Mouse (Mus musculus): ENCODE results near the gene Commd6. TPM values are rescaled to one million over a fixed set of nuclear protein-coding genes. Genes with fewer than 3 reads are reported as not detected.
A peak's percentile ranks its signal among the peaks of the same experiment; 100 is the strongest.

The Commd6 gene
- polyA plus RNA-seq, 1 experiment from 2014 or later: 115 TPM

- Histone ChIP-seq H3K4me2 (replicated peaks) (peak within 1 kb of the TSS; percentile 82), H3K9me3 (no peaks in the 10 kb centered on the region), H3K27me3 (no peaks in the 10 kb centered on the region), H3K4me1 (peaks cover 4% of the 10 kb centered on the region; the same call in 1 of the 2 replicates), H3K9ac (replicated peaks) (peak within 1 kb of the TSS; percentile 88), H3K4me3 (peak within 1 kb of the TSS; percentile 97), H3K27ac (replicated peaks) (peak within 1 kb of the TSS; percentile 72), H3K36me3 (0 out of 2 replicates have a peak, but pooled peaks cover 4% of the 10 kb centered on the region)
- under 1% methylated on average over 77 of the region's 81 CpGs for WGBS
- peak; percentile 91 for ATAC-seq (ENCODE audit: low FRiP score, low read depth)
Observed at GRCm38 (mm10) chr14:101653581-101654525, 13.4 kb upstream of the Commd6 start, which contains the start of gene Uchl3. TSS of gene Uchl3 (plus strand) at chr14:101653967.

GRCm38 (mm10) chr14:101652571-101652970 lies 12.1 kb upstream of the Commd6 start:
- H3K4me1 ChIP-seq: peaks cover 4% of the 10 kb centered on the region; the same call in 1 of the 2 replicates
- no peak overlapping the region for H3K9ac ChIP-seq (replicated peaks)
- no peaks in the 10 kb centered on the region for H3K36me3 ChIP-seq
- ATAC-seq (ENCODE audit: low FRiP score, low read depth): no peak
- no peak overlapping the region for H3K4me2 ChIP-seq (replicated peaks)
- no peaks in the 10 kb centered on the region for H3K9me3 ChIP-seq
- WGBS: 93% methylated on average over 6 of the region's 6 CpGs
- no peak overlapping the region for H3K4me3 ChIP-seq
- H3K27ac ChIP-seq (replicated peaks): no peak overlapping the region
- H3K27me3 ChIP-seq: no peaks in the 10 kb centered on the region

- Histone ChIP-seq H3K9me3 (no peaks in the 10 kb centered on the region), H3K4me2 (replicated peaks) (no peak overlapping the region), H3K27me3 (no peaks in the 10 kb centered on the region), H3K4me3 (no peak overlapping the region), H3K27ac (replicated peaks) (no peak overlapping the region), H3K4me1 (peaks cover 4% of the 10 kb centered on the region; the same call in 1 of the 2 replicates), H3K9ac (replicated peaks) (no peak overlapping the region), H3K36me3 (no peaks in the 10 kb centered on the region)
- ATAC-seq (ENCODE audit: low FRiP score, low read depth): no peak
- WGBS: 83% methylated on average over 4 of the region's 4 CpGs
Observed at GRCm38 (mm10) chr14:101650551-101650950, 10.1 kb upstream of the Commd6 start.

- Histone ChIP-seq H3K4me1 (no peaks in the 10 kb centered on the region), H3K27me3 (no peaks in the 10 kb centered on the region), H3K4me2 (replicated peaks) (no peak overlapping the region), H3K4me3 (no peak overlapping the region), H3K36me3 (no peaks in the 10 kb centered on the region), H3K9me3 (no peaks in the 10 kb centered on the region), H3K9ac (replicated peaks) (no peak overlapping the region), H3K27ac (replicated peaks) (no peak overlapping the region)
- no peak for ATAC-seq (ENCODE audit: low FRiP score, low read depth)
- 85% methylated on average over 1 of the region's 1 CpGs for WGBS
Observed at GRCm38 (mm10) chr14:101644948-101645347, 4.5 kb upstream of the Commd6 start.

- no peak overlapping the region for H3K27ac ChIP-seq (replicated peaks)
- H3K4me1 ChIP-seq: peaks cover 11% of the 10 kb centered on the region
- H3K9ac ChIP-seq (replicated peaks): no peak overlapping the region
- H3K27me3 ChIP-seq: no peaks in the 10 kb centered on the region
- no peak overlapping the region for H3K4me3 ChIP-seq
- H3K36me3 ChIP-seq: peaks cover 19% of the 10 kb centered on the region
- no peaks in the 10 kb centered on the region for H3K9me3 ChIP-seq
- H3K4me2 ChIP-seq (replicated peaks): no peak overlapping the region
- no peak for ATAC-seq (ENCODE audit: low FRiP score, low read depth)
- 93% methylated on average over 6 of the region's 6 CpGs for WGBS
Observed at GRCm38 (mm10) chr14:101637381-101637780, 3.1 kb downstream of the Commd6 start.

- H3K9ac ChIP-seq (replicated peaks): no peak overlapping the region
- peaks cover 22% of the 10 kb centered on the region for H3K36me3 ChIP-seq
- no peak overlapping the region for H3K27ac ChIP-seq (replicated peaks)
- H3K4me3 ChIP-seq: no peak overlapping the region
- no peak overlapping the region for H3K4me2 ChIP-seq (replicated peaks)
- WGBS: 91% methylated on average over 1 of the region's 1 CpGs
- ATAC-seq (ENCODE audit: low FRiP score, low read depth): no peak
- H3K27me3 ChIP-seq: no peaks in the 10 kb centered on the region
- no peaks in the 10 kb centered on the region for H3K9me3 ChIP-seq
- H3K4me1 ChIP-seq: peaks cover 11% of the 10 kb centered on the region
Observed at GRCm38 (mm10) chr14:101635765-101636164, 4.7 kb downstream of the Commd6 start.

GRCm38 (mm10) chr14:101630548-101630947 lies 9.9 kb downstream of the Commd6 start:
- H3K4me2 ChIP-seq (replicated peaks): no peak overlapping the region
- H3K9ac ChIP-seq (replicated peaks): no peak overlapping the region
- no peak for ATAC-seq (ENCODE audit: low FRiP score, low read depth)
- no peak overlapping the region for H3K27ac ChIP-seq (replicated peaks)
- peaks cover 21% of the 10 kb centered on the region for H3K36me3 ChIP-seq
- H3K4me1 ChIP-seq: no peaks in the 10 kb centered on the region
- no peaks in the 10 kb centered on the region for H3K9me3 ChIP-seq
- H3K4me3 ChIP-seq: no peak overlapping the region
- no peaks in the 10 kb centered on the region for H3K27me3 ChIP-seq
- WGBS: 82% methylated on average over 2 of the region's 2 CpGs

GRCm38 (mm10) chr14:101617680-101618079 lies 22.8 kb downstream of the Commd6 start:
- Histone ChIP-seq H3K4me2 (replicated peaks) (no peak overlapping the region), H3K4me1 (no peaks in the 10 kb centered on the region), H3K9ac (replicated peaks) (no peak overlapping the region), H3K27me3 (no peaks in the 10 kb centered on the region), H3K9me3 (no peaks in the 10 kb centered on the region), H3K27ac (replicated peaks) (no peak overlapping the region), H3K4me3 (no peak overlapping the region), H3K36me3 (no peaks in the 10 kb centered on the region)
- no peak for ATAC-seq (ENCODE audit: low FRiP score, low read depth)
- WGBS: 87% methylated on average over 5 of the region's 5 CpGs

- no peaks in the 10 kb centered on the region for H3K36me3 ChIP-seq
- no peaks in the 10 kb centered on the region for H3K27me3 ChIP-seq
- no peaks in the 10 kb centered on the region for H3K4me1 ChIP-seq
- no peak for ATAC-seq (ENCODE audit: low FRiP score, low read depth)
- 78% methylated on average over 9 of the region's 9 CpGs for WGBS
- no peak overlapping the region for H3K9ac ChIP-seq (replicated peaks)
- H3K9me3 ChIP-seq: no peaks in the 10 kb centered on the region
- no peak overlapping the region for H3K27ac ChIP-seq (replicated peaks)
- H3K4me2 ChIP-seq (replicated peaks): no peak overlapping the region
- H3K4me3 ChIP-seq: no peak overlapping the region
Observed at GRCm38 (mm10) chr14:101616178-101616577, 24.3 kb downstream of the Commd6 start.

GRCm38 (mm10) chr14:101613206-101613605 lies 27.3 kb downstream of the Commd6 start:
- H3K9ac ChIP-seq (replicated peaks): no peak overlapping the region
- 52% methylated on average over 1 of the region's 1 CpGs for WGBS
- H3K27me3 ChIP-seq: peaks cover 3% of the 10 kb centered on the region
- no peak overlapping the region for H3K27ac ChIP-seq (replicated peaks)
- no peaks in the 10 kb centered on the region for H3K4me1 ChIP-seq
- ATAC-seq (ENCODE audit: low FRiP score, low read depth): no peak
- H3K36me3 ChIP-seq: no peaks in the 10 kb centered on the region
- no peak overlapping the region for H3K4me2 ChIP-seq (replicated peaks)
- H3K9me3 ChIP-seq: no peaks in the 10 kb centered on the region
- H3K4me3 ChIP-seq: no peak overlapping the region

GRCm38 (mm10) chr14:101610701-101611100 lies 29.8 kb downstream of the Commd6 start:
- Histone ChIP-seq H3K4me2 (replicated peaks) (no peak overlapping the region), H3K4me3 (no peak overlapping the region), H3K4me1 (peaks cover 8% of the 10 kb centered on the region; the same call in 1 of the 2 replicates), H3K36me3 (no peaks in the 10 kb centered on the region), H3K9ac (replicated peaks) (no peak overlapping the region), H3K27ac (replicated peaks) (no peak overlapping the region), H3K27me3 (peaks cover 18% of the 10 kb centered on the region), H3K9me3 (no peaks in the 10 kb centered on the region)
- ATAC-seq (ENCODE audit: low FRiP score, low read depth): no peak
- 87% methylated on average over 10 of the region's 10 CpGs for WGBS

- H3K9me3 ChIP-seq: no peaks in the 10 kb centered on the region
Observed at GRCm38 (mm10) chr14:101608519-101609368, 31.7 kb downstream of the Commd6 start, which contains the start of gene Tbc1d4. TSS of gene Tbc1d4 (minus strand) at chr14:101609191.

More at GRCm38 (mm10) chr14:101608519-101609368, 31.7 kb downstream of the Commd6 start, which contains the start of gene Tbc1d4:
- Histone ChIP-seq H3K27me3 (peaks cover 18% of the 10 kb centered on the region), H3K27ac (replicated peaks) (no peak within 1 kb of the TSS), H3K36me3 (no peaks in the 10 kb centered on the region), H3K4me2 (replicated peaks) (peak within 1 kb of the TSS; percentile 98), H3K9ac (replicated peaks) (peak within 1 kb of the TSS; percentile 63), H3K4me1 (peaks cover 8% of the 10 kb centered on the region; the same call in 1 of the 2 replicates), H3K4me3 (peak within 1 kb of the TSS; percentile 70)
- ATAC-seq (ENCODE audit: low FRiP score, low read depth): peak; percentile 86
- under 1% methylated on average over 62 of the region's 62 CpGs for WGBS
